In the genomic region with DNA sequence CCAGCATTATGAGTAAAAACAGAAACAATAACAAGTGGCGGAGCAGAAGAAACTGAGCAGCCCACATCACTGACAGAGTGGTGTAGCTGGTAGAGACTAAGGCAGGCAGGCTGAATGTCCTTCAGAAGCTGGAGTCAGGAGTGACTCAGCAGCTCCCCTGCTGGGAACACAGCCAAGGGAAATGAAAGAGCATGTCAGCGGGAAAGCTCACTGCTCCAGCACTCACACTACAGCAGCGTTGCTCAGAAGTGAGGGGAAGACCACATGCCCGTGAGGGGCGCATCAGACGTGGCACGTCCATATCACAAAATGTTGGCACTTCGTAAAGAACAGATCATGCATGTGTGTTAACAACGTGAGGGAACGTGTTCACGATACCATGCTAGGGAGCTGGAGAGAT, we compare ENCODE assay signal across 8 mouse cellular contexts. TPM values are rescaled to one million over a fixed set of nuclear protein-coding genes. Genes with fewer than 3 reads are reported as not detected.
DNase-seq lines count a peak whose midpoint lies in the region.

No protein-coding gene starts in this region.

- no peaks in the 10 kb centered on the region for H3K9me3 ChIP-seq in megakaryocyte, embryonic 14.5 days

- peaks cover 68% of the 10 kb centered on the region for H3K4me1 ChIP-seq in megakaryocyte, embryonic 14.5 days

- no peaks in the 10 kb centered on the region for H3K36me3 ChIP-seq in megakaryocyte, embryonic 14.5 days (replicated peaks; ENCODE audit: low read length)

- H3K4me3 ChIP-seq in megakaryocyte, embryonic 14.5 days (replicated peaks), result peak overlapping the region; percentile 90

- H3K27me3 ChIP-seq in megakaryocyte, embryonic 14.5 days (replicated peaks), result peaks cover 7% of the 10 kb centered on the region

- peak; percentile 96 for DNase-seq in R1 (ENCODE audit: low read depth, low spot score)
- peak; percentile 76 for DNase-seq in cerebellum, postnatal 14 days
- peak; percentile 83 to 84 for DNase-seq in gastrocnemius, adult 8-10 months (ENCODE audit: low spot score in 2 of 2)
- peak; percentile 55 for DNase-seq in induced T-regulatory cell, adult 2 months (ENCODE audit: low read depth)
- DNase-seq in left cerebral cortex, adult 9 months (ENCODE audit: low spot score in 2 of 2), result peak; percentile 67 to 91
- DNase-seq in right cerebral cortex, postnatal 14 days, result peak; percentile 78
- DNase-seq in urinary bladder, postnatal 36 days (ENCODE audit: low spot score in 2 of 2), result peak; percentile 85 to 88

RNA-seq across cellular contexts. Expression of a gene that starts 3.7 kb away (rescaled TPM):
- 10 to 100 TPM in 2 of 4 experiments, 1 to 10 TPM in 2; 9.7 to 10.9 (median 10.2) TPM for total RNA-seq in gastrocnemius, adult 8-10 months (2022)
- polyA plus RNA-seq in megakaryocyte, embryonic 14.5 days (2012; ENCODE audit: insufficient read depth, low replicate concordance), result 1.7 and 1.8 TPM in 2 replicates

Comparison
In these comparisons a context has a peak if more than half of its experiments do, and no peak if none do; other contexts are left out.
1. Peak in every context shown above with its lines: DNase-seq and H3K4me3 ChIP-seq.